Mouse (Mus musculus) embryo, embryonic 11 days (tissue): ENCODE measurements around the gene Trex2.
"Not testable (repeated sequence)": the region's sequence is repeated elsewhere in the genome, so short reads cannot be mapped to it uniquely, and the experiment has no call there.

Experiments
- DNase-seq: peaks from one replicate; pipeline ENCODE4 v3.0.0-alpha.2; 2015

The Trex2 gene

GRCm38 (mm10) chrX:73412767-73413166, 22.4 kb downstream of the Trex2 start:
- no peak for DNase-seq

- peak; percentile 5 for DNase-seq
Measured at GRCm38 (mm10) chrX:73410880-73411517, 24.1 kb downstream of the Trex2 start, which contains the start of gene Zfp92. Gene Zfp92, plus strand, starts transcription at chrX:73411096.

- DNase-seq = no peak
Measured at GRCm38 (mm10) chrX:73401616-73402015, 33.5 kb downstream of the Trex2 start.

GRCm38 (mm10) chrX:73400951-73401350, 34.2 kb downstream of the Trex2 start:
- no peak for DNase-seq

GRCm38 (mm10) chrX:73398636-73399035, 36.5 kb downstream of the Trex2 start, which contains the start of gene Gm18336:
Gene Gm18336, minus strand, starts transcription at chrX:73398736.
- DNase-seq = not testable (repeated sequence)

GRCm38 (mm10) chrX:73396446-73396845, 38.7 kb downstream of the Trex2 start:
- DNase-seq = no peak

GRCm38 (mm10) chrX:73391481-73391880, 43.7 kb downstream of the Trex2 start:
- DNase-seq = no peak

GRCm38 (mm10) chrX:73384924-73385323, 50.2 kb downstream of the Trex2 start:
- DNase-seq = no peak

GRCm38 (mm10) chrX:73384419-73384818, 50.7 kb downstream of the Trex2 start:
- no peak for DNase-seq
